Mouse (Mus musculus): ENCODE measurements at regions not wholly inside any gene's neighbourhood (a gene's known extent, or its start where the extent isn't known, plus 50 kb on each side); places are given as distances from the start of the nearest gene placed in this dataset.

DNA sequence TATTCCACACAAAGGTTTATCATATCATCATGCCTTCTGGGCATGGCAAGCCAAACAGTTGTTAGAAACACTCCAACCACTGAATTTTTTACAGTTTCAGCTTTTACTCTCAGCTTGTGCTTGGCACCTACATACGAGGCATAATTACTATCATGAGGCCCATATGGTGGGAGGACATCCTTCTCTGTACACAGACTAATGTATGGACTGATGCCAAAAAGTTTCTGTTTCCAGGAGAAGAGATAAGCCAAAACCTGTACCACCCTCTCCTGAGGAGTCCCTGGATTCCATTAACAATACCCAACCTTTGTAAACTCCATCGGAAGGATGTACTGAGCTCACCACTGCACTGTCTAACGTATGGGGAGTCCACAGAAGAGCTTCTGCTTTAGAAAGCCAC lies 698.9 kb downstream of the Utrn start:
- ATAC-seq (ENCODE audit: insufficient number of reproducible peaks, low FRiP score), result no peak
- no peak overlapping the region for H3K27ac ChIP-seq (ENCODE audit: poor library complexity, severe bottlenecking)
- H3K4me1 ChIP-seq (replicated peaks), result no peaks in the 10 kb centered on the region
- 74% methylated on average over 3 of the region's 3 CpGs for WGBS
- H3K27me3 ChIP-seq (replicated peaks), result no peaks in the 10 kb centered on the region
- no peaks in the 10 kb centered on the region for H3K9me3 ChIP-seq (replicated peaks)
- H3K4me3 ChIP-seq, result no peak overlapping the region
- no peak overlapping the region for H3K9ac ChIP-seq
- no peaks in the 10 kb centered on the region for H3K36me3 ChIP-seq
- no peak overlapping the region for H3K4me2 ChIP-seq

DNA sequence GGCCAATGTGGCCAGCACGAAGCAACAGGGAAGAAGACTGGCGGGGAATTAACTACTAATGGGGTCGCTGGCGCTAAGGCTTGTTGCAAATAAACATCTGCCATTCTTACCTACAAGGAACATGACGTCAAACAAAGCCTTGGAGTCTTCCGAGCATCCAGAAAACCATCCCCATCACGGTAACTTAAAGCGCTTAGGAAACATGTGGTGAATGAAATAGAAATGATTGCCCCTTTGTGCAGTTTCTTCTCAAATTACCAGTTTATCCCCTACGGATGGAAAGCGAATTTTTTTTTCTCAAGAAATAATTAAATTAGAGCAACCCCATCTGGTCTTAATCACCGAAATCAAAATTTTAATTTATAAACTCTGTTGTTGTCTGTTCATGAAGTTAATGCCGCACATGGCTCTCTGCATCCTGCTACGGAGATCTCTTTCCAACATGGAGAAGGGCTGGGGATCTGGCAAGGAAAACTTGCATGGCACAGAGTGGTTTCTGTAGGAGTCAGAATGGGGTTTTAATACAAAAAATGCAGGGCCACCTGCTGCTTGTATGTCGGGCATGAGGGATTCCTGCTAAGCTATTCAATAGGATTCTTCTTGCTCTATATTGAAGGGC lies 694.9 kb downstream of the Utrn start:
- Histone ChIP-seq H3K4me3 (no peak overlapping the region), H3K4me1 (replicated peaks) (no peaks in the 10 kb centered on the region), H3K27me3 (replicated peaks) (no peaks in the 10 kb centered on the region), H3K27ac (ENCODE audit: poor library complexity, severe bottlenecking) (no peak overlapping the region), H3K9me3 (replicated peaks) (no peaks in the 10 kb centered on the region), H3K36me3 (no peaks in the 10 kb centered on the region), H3K4me2 (no peak overlapping the region), H3K9ac (no peak overlapping the region)
- no peak for ATAC-seq (ENCODE audit: insufficient number of reproducible peaks, low FRiP score)
- 75% methylated on average over 14 of the region's 14 CpGs for WGBS

- no peak overlapping the region for H3K27ac ChIP-seq (ENCODE audit: poor library complexity, severe bottlenecking)
- H3K9ac ChIP-seq, result no peak overlapping the region
- no peaks in the 10 kb centered on the region for H3K27me3 ChIP-seq (replicated peaks)
- ATAC-seq (ENCODE audit: insufficient number of reproducible peaks, low FRiP score), result no peak
- no peaks in the 10 kb centered on the region for H3K9me3 ChIP-seq (replicated peaks)
- no peaks in the 10 kb centered on the region for H3K4me1 ChIP-seq (replicated peaks)
- no peak overlapping the region for H3K4me3 ChIP-seq
- H3K36me3 ChIP-seq, result no peaks in the 10 kb centered on the region
- WGBS, result 58% methylated on average over 3 of the region's 3 CpGs
- H3K4me2 ChIP-seq, result no peak overlapping the region
These were observed 694.0 kb downstream of the Utrn start for GRCm38 (mm10) chr10:12175141-12175540.

- Histone ChIP-seq H3K4me2 (no peak overlapping the region), H3K4me1 (replicated peaks) (no peaks in the 10 kb centered on the region), H3K9ac (no peak overlapping the region), H3K9me3 (replicated peaks) (no peaks in the 10 kb centered on the region), H3K27ac (ENCODE audit: poor library complexity, severe bottlenecking) (no peak overlapping the region), H3K4me3 (no peak overlapping the region), H3K27me3 (replicated peaks) (no peaks in the 10 kb centered on the region), H3K36me3 (no peaks in the 10 kb centered on the region)
- ATAC-seq (ENCODE audit: insufficient number of reproducible peaks, low FRiP score), result no peak
- WGBS, result 75% methylated on average over 1 of the region's 1 CpGs
These were observed 691.7 kb downstream of the Utrn start for GRCm38 (mm10) chr10:12177482-12177881.

- H3K27me3 ChIP-seq (replicated peaks), result no peaks in the 10 kb centered on the region
- ATAC-seq (ENCODE audit: insufficient number of reproducible peaks, low FRiP score), result no peak
- WGBS, result 72% methylated on average over 4 of the region's 4 CpGs
These were observed 688.2 kb downstream of the Utrn start for GRCm38 (mm10) chr10:12180965-12181364.

GRCm38 (mm10) chr10:12186918-12187639 lies 682.1 kb downstream of the Utrn start:
- no peak for ATAC-seq (ENCODE audit: insufficient number of reproducible peaks, low FRiP score)
- Histone ChIP-seq H3K9me3 (replicated peaks) (peaks cover 3% of the 10 kb centered on the region; the same call in 1 of the 2 replicates), H3K27me3 (replicated peaks) (no peaks in the 10 kb centered on the region), H3K4me3 (no peak overlapping the region), H3K4me1 (replicated peaks) (no peaks in the 10 kb centered on the region), H3K4me2 (no peak overlapping the region), H3K27ac (ENCODE audit: poor library complexity, severe bottlenecking) (no peak overlapping the region), H3K36me3 (no peaks in the 10 kb centered on the region), H3K9ac (no peak overlapping the region)
- 71% methylated on average over 13 of the region's 13 CpGs for WGBS

More at GRCm38 (mm10) chr10:12180965-12181364, 688.2 kb downstream of the Utrn start:
- Histone ChIP-seq H3K4me2 (no peak overlapping the region), H3K4me1 (replicated peaks) (no peaks in the 10 kb centered on the region), H3K27ac (ENCODE audit: poor library complexity, severe bottlenecking) (no peak overlapping the region), H3K9me3 (replicated peaks) (peaks cover 3% of the 10 kb centered on the region; the same call in 1 of the 2 replicates), H3K4me3 (no peak overlapping the region), H3K36me3 (no peaks in the 10 kb centered on the region), H3K9ac (no peak overlapping the region)

DNA sequence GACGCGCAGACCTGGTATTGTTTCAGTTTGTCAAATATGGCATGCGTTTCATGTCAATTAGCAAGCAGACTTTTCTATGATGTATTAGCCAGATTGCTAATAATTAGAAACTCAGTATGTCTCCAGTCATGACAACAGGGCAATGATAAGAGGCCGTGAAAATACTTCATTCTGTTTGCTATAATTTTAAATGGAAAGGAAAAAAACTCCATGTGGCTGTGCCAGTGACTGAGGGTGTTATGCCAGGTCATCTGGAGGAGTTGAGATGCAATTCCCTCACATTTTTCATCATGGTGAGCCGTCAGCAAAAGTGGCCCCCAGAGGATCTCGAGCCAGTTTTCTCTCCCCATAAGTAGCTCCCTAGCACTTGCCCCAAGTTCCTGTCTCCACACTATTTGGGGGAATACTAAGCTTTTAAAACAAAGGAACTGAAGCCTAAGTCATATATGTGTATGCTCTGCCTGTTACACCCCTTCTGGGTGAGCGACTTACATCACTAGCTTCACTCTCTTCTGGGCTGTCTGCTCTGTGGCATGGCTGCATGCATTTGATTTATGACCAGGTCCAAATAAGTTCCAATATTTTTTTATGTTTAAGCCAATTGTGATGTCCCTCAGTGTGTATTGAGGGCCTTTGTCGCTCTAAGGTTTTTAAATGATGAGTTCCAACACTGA lies 681.4 kb downstream of the Utrn start:
- Histone ChIP-seq H3K9ac (no peak overlapping the region), H3K4me3 (no peak overlapping the region), H3K9me3 (replicated peaks) (peaks cover 3% of the 10 kb centered on the region; the same call in 1 of the 2 replicates), H3K27ac (ENCODE audit: poor library complexity, severe bottlenecking) (no peak overlapping the region), H3K27me3 (replicated peaks) (no peaks in the 10 kb centered on the region), H3K4me1 (replicated peaks) (no peaks in the 10 kb centered on the region), H3K4me2 (no peak overlapping the region), H3K36me3 (no peaks in the 10 kb centered on the region)
- ATAC-seq (ENCODE audit: insufficient number of reproducible peaks, low FRiP score), result no peak
- WGBS, result 79% methylated on average over 8 of the region's 8 CpGs

- H3K4me3 ChIP-seq, result no peak overlapping the region
- ATAC-seq (ENCODE audit: insufficient number of reproducible peaks, low FRiP score), result no peak
- no peaks in the 10 kb centered on the region for H3K36me3 ChIP-seq
- 76% methylated on average over 3 of the region's 3 CpGs for WGBS
- H3K27ac ChIP-seq (ENCODE audit: poor library complexity, severe bottlenecking), result no peak overlapping the region
- H3K9ac ChIP-seq, result no peak overlapping the region
- H3K4me1 ChIP-seq (replicated peaks), result no peaks in the 10 kb centered on the region
- no peaks in the 10 kb centered on the region for H3K27me3 ChIP-seq (replicated peaks)
- no peaks in the 10 kb centered on the region for H3K9me3 ChIP-seq (replicated peaks)
- no peak overlapping the region for H3K4me2 ChIP-seq
These were observed 678.7 kb downstream of the Utrn start for GRCm38 (mm10) chr10:12190435-12190834.

DNA sequence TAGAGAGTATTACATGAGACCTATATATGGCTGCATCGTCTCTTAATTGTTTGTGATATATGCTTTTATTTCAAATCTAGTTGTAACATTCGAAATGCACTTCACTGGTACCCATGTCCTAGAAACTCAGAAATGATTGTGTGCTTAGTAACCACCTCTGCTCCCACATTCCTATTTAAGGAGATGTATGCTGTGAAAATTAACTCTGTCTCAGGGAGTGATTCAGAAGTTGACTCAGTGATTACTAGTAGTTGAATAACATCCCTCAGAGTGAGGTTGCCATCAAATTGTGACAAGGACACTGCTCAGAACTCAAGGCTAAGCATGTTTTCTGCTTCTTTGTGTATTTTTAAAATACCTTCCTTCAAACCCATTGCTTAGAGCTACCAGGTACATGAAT lies 661.9 kb downstream of the Utrn start:
- H3K27me3 ChIP-seq (replicated peaks), result no peaks in the 10 kb centered on the region
- H3K4me2 ChIP-seq, result no peak overlapping the region
- 85% methylated on average over 2 of the region's 2 CpGs for WGBS

DNA sequence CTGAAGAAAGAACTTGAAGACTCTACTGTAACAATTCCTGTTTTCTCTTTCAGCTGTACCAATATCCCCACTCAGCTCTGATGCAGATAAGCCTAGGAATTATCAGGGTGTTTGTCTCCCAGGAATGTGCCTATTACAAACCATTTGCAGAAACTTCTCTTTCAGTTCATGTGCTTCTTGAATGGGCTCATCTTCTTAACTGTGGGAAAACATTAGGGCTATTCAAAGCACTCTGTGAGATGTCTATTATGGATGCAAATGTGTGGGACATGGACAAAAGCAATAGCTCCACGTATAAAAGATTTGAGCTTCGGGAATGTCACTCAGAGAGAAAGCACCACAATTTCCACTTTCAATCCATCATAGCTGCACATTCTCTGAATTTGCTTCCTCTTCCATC lies 659.0 kb downstream of the Utrn start:
- no peak for ATAC-seq (ENCODE audit: insufficient number of reproducible peaks, low FRiP score)
- Histone ChIP-seq H3K27ac (ENCODE audit: poor library complexity, severe bottlenecking) (no peak overlapping the region), H3K9ac (no peak overlapping the region), H3K4me3 (no peak overlapping the region), H3K9me3 (replicated peaks) (no peaks in the 10 kb centered on the region), H3K4me1 (replicated peaks) (no peaks in the 10 kb centered on the region), H3K4me2 (no peak overlapping the region), H3K27me3 (replicated peaks) (no peaks in the 10 kb centered on the region), H3K36me3 (no peaks in the 10 kb centered on the region)
- WGBS, result 64% methylated on average over 2 of the region's 2 CpGs

More for the DNA sequence above, 661.9 kb downstream of the Utrn start:
- no peak for ATAC-seq (ENCODE audit: insufficient number of reproducible peaks, low FRiP score)
- H3K9ac ChIP-seq, result no peak overlapping the region
- H3K36me3 ChIP-seq, result no peaks in the 10 kb centered on the region
- no peaks in the 10 kb centered on the region for H3K4me1 ChIP-seq (replicated peaks)
- no peaks in the 10 kb centered on the region for H3K9me3 ChIP-seq (replicated peaks)
- no peak overlapping the region for H3K4me3 ChIP-seq
- H3K27ac ChIP-seq (ENCODE audit: poor library complexity, severe bottlenecking), result no peak overlapping the region

DNA sequence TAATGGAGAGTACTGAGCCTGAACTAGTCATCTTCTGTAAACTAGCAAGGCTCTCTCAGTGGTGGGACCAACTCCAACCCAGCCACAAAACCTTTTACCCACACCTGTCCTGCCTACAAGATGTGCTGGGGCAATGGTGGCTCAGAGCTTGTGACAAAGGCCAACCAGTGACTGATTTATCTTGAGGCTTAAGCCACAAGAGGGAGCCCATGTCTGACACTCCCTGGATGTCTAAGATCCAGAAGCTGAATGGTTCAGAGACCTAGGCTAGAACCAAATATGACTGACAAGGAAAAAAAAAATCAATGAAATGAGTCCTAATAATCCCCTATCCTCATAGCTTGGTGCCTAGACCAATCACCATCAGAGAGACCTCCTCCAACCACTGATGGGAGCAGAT lies 650.3 kb downstream of the Utrn start:
- Histone ChIP-seq H3K36me3 (no peaks in the 10 kb centered on the region), H3K9ac (no peak overlapping the region), H3K4me3 (no peak overlapping the region), H3K27ac (ENCODE audit: poor library complexity, severe bottlenecking) (no peak overlapping the region), H3K9me3 (replicated peaks) (no peaks in the 10 kb centered on the region), H3K27me3 (replicated peaks) (no peaks in the 10 kb centered on the region), H3K4me2 (no peak overlapping the region), H3K4me1 (replicated peaks) (no peaks in the 10 kb centered on the region)
- no peak for ATAC-seq (ENCODE audit: insufficient number of reproducible peaks, low FRiP score)
